Mouse (Mus musculus) left cerebral cortex, adult 2 months (tissue): ENCODE results near the gene Elmo1. TPM values are rescaled to one million over a fixed set of nuclear protein-coding genes. Genes with fewer than 3 reads are reported as not detected.

Experiments used
- DNase-seq, 2 experiments: peaks; one replicate each; pipeline ENCODE4 v3.0.0; 2021 to 2022; ENCODE audit warnings: low spot score in 2 of 2, mixed read lengths in 1 of 2; ENCODE audit errors: extremely low spot score in 1 of 2
- H3K27ac ChIP-seq: fragments of 200-600 bp; 2 replicates; pipeline ENCODE4 v1.8.1; 2022
- H3K4me3 ChIP-seq: fragments of 200-600 bp; 2 replicates; pipeline ENCODE4 v1.8.1; 2022
- CTCF ChIP-seq: fragments of 200-600 bp; IDR thresholded peaks from 2 replicates; pipeline ENCODE4 v1.8.1; 2022; ENCODE audit warnings: antibody characterized with exemption, mild to moderate bottlenecking, moderate library complexity
- intact Hi-C: fragments of 180-260 bp; cut with DNase I; formaldehyde crosslinking; loops from one replicate; pipeline ENCODE4 v1.15.1; 2025
- total RNA-seq, 2 experiments: library from RNA; stranded (reverse); gene quantifications; 2 replicates each; pipeline ENCODE4 v1.2.3; 2021

The Elmo1 gene
- total RNA-seq, 2 experiments from 2014 or later, result 62.8 to 79.1 TPM

DNA sequence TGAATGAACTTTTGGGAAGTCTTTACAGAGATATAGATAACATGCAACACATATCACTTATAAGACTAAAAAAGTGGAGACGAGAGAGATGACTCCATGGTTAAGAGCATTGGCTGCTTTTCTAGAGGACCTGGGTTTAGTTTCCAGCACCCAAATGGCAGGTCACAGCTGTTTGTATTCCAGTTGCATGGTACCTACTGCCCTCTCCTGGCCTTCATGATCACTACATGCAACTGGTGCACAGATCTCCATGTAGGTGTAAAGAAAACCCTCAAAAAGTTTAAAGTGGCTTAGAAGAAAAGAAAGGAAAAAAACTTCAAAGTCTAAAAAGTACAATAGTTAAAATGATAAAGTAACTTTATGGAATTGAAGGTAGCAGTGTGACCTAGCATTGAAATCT, 172.8 kb downstream of the Elmo1 start:
- TF ChIP-seq CTCF, result peak; percentile 22
- intact Hi-C loops, result no loop called here
- Histone ChIP-seq H3K4me3 (no peak overlapping the region), H3K27ac (no peak overlapping the region)
- no peak for DNase-seq

DNA sequence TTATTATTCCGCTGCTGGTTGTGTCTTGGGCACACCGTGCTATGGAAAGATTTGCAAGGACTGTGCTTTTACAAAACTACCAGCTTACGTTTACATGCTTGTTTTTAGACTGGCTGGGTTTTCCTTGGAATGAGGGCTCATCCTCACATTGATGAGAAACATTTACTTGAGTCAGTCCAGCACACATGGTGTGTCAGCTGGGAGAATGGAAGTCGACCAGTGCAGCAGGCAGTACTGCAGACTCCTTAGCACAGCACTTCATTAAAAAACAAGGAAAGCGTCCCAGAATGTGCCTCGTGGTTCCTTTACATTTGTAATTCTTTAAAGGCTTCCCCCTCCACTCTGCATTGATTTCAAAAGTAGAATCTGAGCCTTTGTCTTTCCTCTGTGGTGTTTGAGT, 179.8 kb downstream of the Elmo1 start:
- no peak overlapping the region for H3K27ac ChIP-seq
- TF ChIP-seq CTCF, result no peak
- no peak for DNase-seq
- no peak overlapping the region for H3K4me3 ChIP-seq
- intact Hi-C loops, result loop anchor here (5.0 kb wide), 2 partner anchors 178 to 573 kb away; partner anchors contain the start of genes Elmo1 and Nme8

DNA sequence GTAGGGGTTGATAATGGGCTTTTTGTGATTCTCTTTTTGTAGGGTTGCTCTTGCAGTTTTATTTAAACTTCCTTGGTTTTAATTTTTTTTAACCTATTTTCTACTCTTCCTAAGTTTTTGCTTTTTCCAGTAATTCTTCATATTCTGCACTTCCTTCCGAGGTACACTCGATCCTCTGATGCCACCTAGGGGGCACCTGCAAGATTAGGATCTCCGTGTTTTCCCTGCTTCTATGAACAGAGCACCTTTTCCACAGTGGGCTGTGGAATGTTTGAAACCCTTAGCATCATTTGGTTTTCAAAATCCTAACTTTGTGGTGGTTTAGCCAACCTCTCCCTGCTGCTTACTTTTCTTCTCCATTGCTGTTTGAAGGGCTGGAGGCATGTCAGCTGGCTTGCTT, 181.4 kb downstream of the Elmo1 start:
- peak; percentile 19 to 30 for DNase-seq
- TF ChIP-seq CTCF, result peak; percentile 74
- H3K4me3 ChIP-seq, result no peak overlapping the region
- intact Hi-C loops, result loop anchor here (2.0 to 5.0 kb wide), 3 partner anchors 179 to 574 kb away; partner anchors contain the start of genes Elmo1 and Nme8
- H3K27ac ChIP-seq, result no peak overlapping the region

DNA sequence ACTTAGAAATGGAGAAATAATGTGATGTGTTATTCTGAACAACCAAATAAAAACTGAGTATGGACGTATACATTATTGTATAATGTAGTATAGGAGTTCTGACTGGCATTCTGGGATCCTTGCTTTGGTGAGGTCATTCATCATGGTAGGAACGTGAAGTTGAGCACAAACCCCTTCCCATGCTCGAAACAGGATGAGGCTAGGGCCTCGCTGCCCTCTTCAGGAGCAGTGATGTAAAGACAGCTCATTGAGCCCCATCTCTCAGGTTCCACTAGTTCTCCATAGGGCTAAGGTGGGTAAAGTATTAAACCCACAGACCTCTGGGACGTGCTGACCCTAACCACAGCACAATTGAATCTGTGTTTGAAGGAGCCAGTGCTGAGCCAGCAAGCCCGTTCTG, 182.2 kb downstream of the Elmo1 start:
- TF ChIP-seq CTCF, result peak; percentile 57
- DNase-seq, result no peak
- H3K4me3 ChIP-seq, result no peak overlapping the region
- intact Hi-C loops, result loop anchor here (2.0 to 5.0 kb wide), 3 partner anchors 180 to 575 kb away; partner anchors contain the start of genes Elmo1 and Nme8
- no peak overlapping the region for H3K27ac ChIP-seq

DNA sequence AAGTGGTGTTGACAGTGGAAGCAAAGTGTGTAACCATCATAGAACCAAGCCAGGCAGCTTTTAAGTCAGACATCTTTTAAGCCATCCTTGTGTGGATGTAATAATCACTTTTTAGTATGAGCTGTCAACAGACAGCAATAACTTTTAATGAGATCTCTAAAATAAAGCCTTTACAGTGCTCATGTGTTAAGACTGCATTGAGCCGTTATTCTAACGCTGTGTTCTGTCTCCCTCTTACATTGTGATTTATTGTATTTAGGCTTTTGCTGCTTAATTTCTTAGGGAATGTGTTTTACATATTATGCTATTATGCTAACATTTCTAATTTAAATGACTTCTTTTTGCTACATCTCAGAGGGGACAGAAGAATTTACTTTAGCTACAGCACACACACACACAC, 189.5 kb downstream of the Elmo1 start:
- H3K4me3 ChIP-seq, result no peak overlapping the region
- DNase-seq, result no peak
- TF ChIP-seq CTCF, result no peak
- intact Hi-C loops, result loop anchor here (10.0 kb wide), 1 partner anchor 1105 kb away; no protein-coding TSS in a partner anchor
- no peak overlapping the region for H3K27ac ChIP-seq

DNA sequence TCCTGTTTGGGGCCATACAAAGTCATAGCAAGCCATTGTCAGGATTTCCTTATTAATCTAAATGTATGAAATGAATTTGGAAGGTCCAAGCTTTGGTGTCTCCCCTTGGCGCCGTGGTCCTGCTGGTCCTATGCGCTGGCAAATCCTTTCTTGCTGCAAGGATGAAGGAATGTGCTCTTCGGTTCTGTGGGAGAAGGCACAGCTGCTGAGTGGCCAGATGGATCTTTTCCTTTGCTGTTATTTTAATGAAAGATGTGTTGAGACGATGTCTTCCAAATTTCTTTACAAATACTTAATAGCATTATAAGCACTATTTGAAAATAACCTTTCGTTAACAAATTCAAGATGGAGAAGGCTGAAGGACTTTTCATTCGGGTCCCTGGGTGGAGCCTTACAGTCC, 193.5 kb downstream of the Elmo1 start:
- intact Hi-C loops, result loop anchor here (10.0 kb wide), 1 partner anchor 1109 kb away; no protein-coding TSS in a partner anchor

DNA sequence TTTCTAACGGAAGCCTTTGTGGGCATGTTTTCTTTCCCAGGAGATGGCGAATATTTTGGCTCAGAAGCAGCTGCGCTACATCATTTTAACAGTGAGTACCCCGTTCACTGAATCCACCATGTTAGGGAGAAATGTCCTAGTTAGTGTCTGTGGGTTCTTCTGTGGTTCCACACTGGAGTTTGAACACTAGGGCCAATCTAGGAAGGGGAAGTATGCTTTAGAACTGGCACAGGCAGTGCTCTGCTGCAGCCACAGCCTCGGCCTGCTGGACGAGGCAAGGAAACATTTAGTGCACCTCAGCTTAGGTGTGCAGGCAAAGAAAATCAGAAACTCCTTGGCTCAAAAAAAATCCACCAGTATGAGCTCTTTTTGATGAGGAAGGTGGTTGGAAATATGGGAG, 196.3 kb downstream of the Elmo1 start:
- no peak for TF ChIP-seq CTCF
- DNase-seq, result no peak
- Histone ChIP-seq H3K27ac (no peak overlapping the region), H3K4me3 (no peak overlapping the region)
- intact Hi-C loops, result loop anchor here (10.0 kb wide), 1 partner anchor 1112 kb away; no protein-coding TSS in a partner anchor

More for the DNA sequence above, 193.5 kb downstream of the Elmo1 start:
- DNase-seq, result no peak
- no peak overlapping the region for H3K4me3 ChIP-seq
- no peak overlapping the region for H3K27ac ChIP-seq
- TF ChIP-seq CTCF, result no peak

DNA sequence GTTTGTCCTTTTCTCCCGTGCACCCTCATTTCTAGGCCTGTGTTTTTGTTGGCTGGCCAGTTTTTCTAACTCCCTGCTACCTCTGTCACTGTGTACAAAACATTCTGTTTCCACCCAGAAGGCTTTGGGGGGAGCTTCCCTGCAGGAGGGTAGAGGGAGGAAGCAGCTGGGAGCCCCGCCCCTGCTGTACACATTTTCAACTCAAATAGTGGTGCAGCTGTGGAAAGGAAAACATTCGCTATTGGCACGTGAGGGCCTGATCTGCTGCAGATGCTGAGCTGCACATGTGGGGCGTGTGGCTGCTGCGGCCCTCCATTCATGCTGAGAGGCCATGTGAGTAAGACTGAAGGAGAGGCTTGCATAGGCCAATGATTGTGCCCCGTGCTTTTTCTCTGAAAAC, 198.0 kb downstream of the Elmo1 start:
- no peak for TF ChIP-seq CTCF
- H3K27ac ChIP-seq, result no peak overlapping the region
- intact Hi-C loops, result loop anchor here (10.0 kb wide), 1 partner anchor 1114 kb away; no protein-coding TSS in a partner anchor
- H3K4me3 ChIP-seq, result no peak overlapping the region
- DNase-seq, result no peak

DNA sequence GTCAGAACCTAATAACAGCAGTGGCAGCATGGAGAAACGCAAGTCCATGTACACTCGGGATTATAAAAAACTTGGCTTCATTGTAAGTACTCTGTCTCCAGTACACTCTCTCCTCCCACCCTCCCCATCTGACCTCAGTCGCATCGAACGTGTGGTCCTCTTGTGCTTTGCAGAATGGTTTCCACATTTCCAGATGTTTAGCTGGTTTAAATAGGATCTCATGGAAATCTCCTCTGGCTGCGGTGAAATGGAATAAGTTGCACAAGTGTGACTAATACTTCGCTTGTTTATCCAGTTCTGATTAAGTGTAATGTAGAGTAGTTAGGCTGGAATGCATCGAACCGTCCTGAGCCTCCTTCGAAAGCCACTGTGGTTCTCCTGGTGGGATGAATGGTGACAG, 200.0 kb downstream of the Elmo1 start:
- Histone ChIP-seq H3K27ac (no peak overlapping the region), H3K4me3 (no peak overlapping the region)
- TF ChIP-seq CTCF, result no peak
- intact Hi-C loops, result loop anchor here (5.0 kb wide), 2 partner anchors 198 to 248 kb away; partner anchors contain the start of gene Elmo1
- no peak for DNase-seq

DNA sequence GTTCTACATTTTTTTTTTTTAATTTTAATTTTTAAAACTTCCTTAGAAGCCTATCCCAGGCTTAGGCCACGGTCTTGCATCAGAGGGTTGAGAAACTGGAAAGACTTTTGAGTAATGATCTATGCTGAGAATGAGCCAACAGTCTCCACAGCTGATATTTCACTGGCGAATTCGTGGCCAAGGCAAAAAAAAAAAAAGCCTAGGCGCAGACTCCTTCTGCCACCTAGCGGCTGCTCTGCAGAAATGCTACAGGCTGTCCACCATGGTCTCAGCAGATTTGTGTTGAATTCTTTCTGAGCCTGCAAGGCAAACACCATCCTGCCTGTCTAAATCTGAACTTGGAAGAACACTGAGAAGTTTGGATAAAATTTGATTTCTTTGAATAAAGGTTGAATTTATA, 202.0 kb downstream of the Elmo1 start:
- intact Hi-C loops, result loop anchor here (1.0 to 5.0 kb wide), 3 partner anchors 200 to 594 kb away; partner anchors contain the start of gene Elmo1
- peak; percentile 94 for TF ChIP-seq CTCF
- Histone ChIP-seq H3K27ac (no peak overlapping the region), H3K4me3 (no peak overlapping the region)
- no peak for DNase-seq

DNA sequence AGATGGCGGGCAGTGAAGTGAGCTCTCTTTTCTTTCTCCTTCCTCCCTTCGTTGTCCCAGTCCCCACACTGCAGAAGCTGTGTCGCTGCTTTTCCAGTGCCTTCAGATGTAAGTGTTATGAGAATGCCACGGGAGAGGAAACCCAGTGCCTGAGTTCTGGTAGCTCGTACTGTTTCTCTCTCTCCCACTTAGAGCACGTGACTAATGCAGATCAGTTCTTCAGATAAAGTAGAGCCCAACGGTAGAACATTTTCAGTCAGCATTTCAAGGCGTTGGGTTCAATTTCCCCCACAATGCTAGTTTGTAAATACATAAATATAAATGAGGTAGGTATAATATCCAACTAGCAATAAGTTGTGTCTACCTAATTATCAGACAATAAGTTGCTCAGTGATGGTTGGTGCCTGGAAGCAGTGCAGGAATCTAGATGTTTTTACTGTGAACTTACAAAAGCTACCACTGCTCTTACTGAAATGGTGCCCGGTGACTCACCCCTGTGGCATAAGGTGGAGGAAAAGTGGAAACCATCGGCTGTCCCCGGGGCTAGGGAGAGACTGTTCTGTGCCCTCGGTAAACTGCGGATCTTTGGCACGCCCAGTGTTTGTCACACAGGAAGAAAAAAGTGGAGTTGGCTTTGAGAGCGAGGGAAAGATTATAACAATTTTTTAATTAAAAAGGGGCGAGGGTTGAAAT, 205.0 kb downstream of the Elmo1 start:
- Histone ChIP-seq H3K27ac (no peak overlapping the region), H3K4me3 (no peak overlapping the region)
- intact Hi-C loops, result no loop called here
- TF ChIP-seq CTCF, result no peak
- DNase-seq, result no peak

DNA sequence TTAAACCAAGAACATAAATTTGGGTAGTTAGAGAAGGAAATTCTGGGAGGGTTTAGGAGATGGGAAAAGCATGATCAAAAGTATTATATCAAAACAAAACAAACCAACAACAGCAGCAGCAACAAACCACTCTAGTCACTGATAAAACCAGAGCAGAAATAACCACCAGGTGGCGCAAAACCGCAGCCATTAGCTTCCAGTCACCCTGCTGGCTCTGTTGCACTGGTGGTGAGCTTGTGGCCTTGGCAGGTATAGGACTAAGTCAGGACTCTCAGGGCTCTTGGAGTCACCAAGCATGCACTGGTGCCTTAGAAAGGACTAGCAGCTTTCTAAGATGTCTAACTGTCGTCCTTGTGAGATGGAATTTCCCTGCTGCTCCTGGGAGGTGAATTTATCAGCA, 207.4 kb downstream of the Elmo1 start:
- peak; percentile 63 to 65 for DNase-seq
- Histone ChIP-seq H3K27ac (no peak overlapping the region), H3K4me3 (no peak overlapping the region)
- intact Hi-C loops, result loop anchor here (2.0 kb wide), 2 partner anchors 737 to 861 kb away; no protein-coding TSS in a partner anchor
- peak; percentile 81 for TF ChIP-seq CTCF
